ENCODE assay signal across 9 mouse cellular contexts in the genomic region with DNA sequence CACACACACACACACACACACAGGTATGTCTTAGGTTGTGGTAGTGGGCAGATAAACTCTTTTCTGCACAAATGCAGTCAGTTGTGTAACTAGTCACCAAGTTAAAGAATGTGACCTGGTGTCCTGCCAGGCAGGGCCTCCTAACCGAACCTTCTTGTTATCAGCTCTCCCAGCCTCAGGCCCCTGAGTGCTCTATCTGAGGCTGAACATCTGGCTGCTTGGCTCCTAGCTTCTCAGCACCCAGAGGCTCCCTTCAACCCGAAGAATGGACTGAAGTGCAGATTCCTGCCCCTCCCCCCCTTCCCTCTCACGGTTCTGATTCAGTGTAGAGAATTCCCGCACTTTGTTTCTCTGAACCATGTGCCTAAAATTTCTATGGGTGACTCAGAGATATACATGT. TPM values are rescaled to one million over a fixed set of nuclear protein-coding genes. Genes with fewer than 3 reads are reported as not detected.
DNase-seq lines count a peak whose midpoint lies in the region; ATAC-seq and TF ChIP-seq lines count a peak whose summit lies in the region.
"Had no signal": no experiment of that assay in that cellular context is flagged by ENCODE, and none has a peak within 500 bp of the region (broad histone marks: within the 10 kb centered on the region; RNA-seq: fewer than 3 reads in every experiment).

No protein-coding gene starts in this region.

- no peak overlapping the region for H3K27ac ChIP-seq in kidney, postnatal 0 days
- H3K27ac ChIP-seq: hindbrain, embryonic 13.5 days had no signal

- H3K27me3 ChIP-seq in megakaryocyte, embryonic 14.5 days (replicated peaks): no peaks in the 10 kb centered on the region
- no peaks in the 10 kb centered on the region for H3K27me3 ChIP-seq in kidney, postnatal 0 days (ENCODE audit: insufficient read depth, low read length)
- H3K27me3 ChIP-seq: hindbrain, embryonic 13.5 days had no signal

- H3K4me3 ChIP-seq in megakaryocyte, embryonic 14.5 days (replicated peaks): peak overlapping the region; percentile 98
- no peak overlapping the region for H3K4me3 ChIP-seq in kidney, postnatal 0 days (replicated peaks; ENCODE audit: low read depth, low read length)
- H3K4me3 ChIP-seq: hindbrain, embryonic 13.5 days had no signal

- ATAC-seq in megakaryocyte, adult 5-6 weeks (ENCODE audit: poor library complexity, severe bottlenecking): no peak
- peak; percentile 73 for ATAC-seq in erythroid progenitor cell, adult 5-6 weeks (replicated peaks; ENCODE audit: low FRiP score, poor library complexity, severe bottlenecking)
- ATAC-seq in kidney, postnatal 0 days (replicated peaks; ENCODE audit: low FRiP score, low read depth): no peak

- TF ChIP-seq CTCF in kidney, postnatal 0 days (IDR thresholded peaks at IDR 0.05; ENCODE audit: low read depth): no peak

- H3K9ac ChIP-seq in kidney, postnatal 0 days (ENCODE audit: low read depth, low read length): no peak overlapping the region

- peaks cover 70% of the 10 kb centered on the region for H3K4me1 ChIP-seq in megakaryocyte, embryonic 14.5 days
- H3K4me1 ChIP-seq in kidney, postnatal 0 days (replicated peaks; ENCODE audit: insufficient read depth, low read length): peaks cover 27% of the 10 kb centered on the region

- peak overlapping the region; percentile 1; the same call in 1 of the 2 replicates for H3K4me2 ChIP-seq in kidney, postnatal 0 days (ENCODE audit: low read length)
- H3K4me2 ChIP-seq: hindbrain, embryonic 13.5 days had no signal

- H3K9me3 ChIP-seq in megakaryocyte, embryonic 14.5 days: no peaks in the 10 kb centered on the region
- H3K9me3 ChIP-seq in kidney, postnatal 0 days (replicated peaks; ENCODE audit: low read length): no peaks in the 10 kb centered on the region
- H3K9me3 ChIP-seq: hindbrain, embryonic 13.5 days had no signal

- peaks cover 23% of the 10 kb centered on the region for H3K36me3 ChIP-seq in megakaryocyte, embryonic 14.5 days (replicated peaks; ENCODE audit: low read length)
- no peaks in the 10 kb centered on the region for H3K36me3 ChIP-seq in kidney, postnatal 0 days (ENCODE audit: insufficient read depth, low read length)
- H3K36me3 ChIP-seq: hindbrain, embryonic 13.5 days had no signal

- peak; percentile 38 for DNase-seq in kidney, postnatal 0 days (ENCODE audit: low spot score)
- DNase-seq in spleen, postnatal 4 days (ENCODE audit: low spot score in 2 of 2): peak; percentile 78 to 80
- DNase-seq in cerebellum, postnatal 25 days: no peak
- no peak for DNase-seq in cerebellum, adult 11 months
- no peak for DNase-seq in right cerebral cortex, adult 18-20 months

- whole genome bisulfite sequencing in kidney, postnatal 0 days: 19% methylated on average over 4 of the region's 4 CpGs

RNA-seq across cellular contexts. Expression of a gene that starts 3.6 kb away (rescaled TPM):
- polyA plus RNA-seq in megakaryocyte, embryonic 14.5 days (2012; ENCODE audit: insufficient read depth, low replicate concordance): 3.7 and 8.6 TPM in 2 replicates
- 25.7 and 32.3 TPM in 2 replicates for total RNA-seq in megakaryocyte, adult 5-6 weeks (2015)
- 30.0 and 31.3 TPM in 2 replicates for total RNA-seq in megakaryocyte, adult 5-6 weeks (2017)
- total RNA-seq in erythroid progenitor cell, adult 5-6 weeks (2015; ENCODE audit: low replicate concordance): 114 and 185 TPM in 2 replicates
- 114 and 217 TPM in 2 replicates for total RNA-seq in erythroid progenitor cell, adult 5-6 weeks (2017; ENCODE audit: low replicate concordance)
- 31.6 and 34.9 TPM in 2 replicates for polyA plus RNA-seq in kidney, postnatal 0 days (2015; fragmentation: Nextera tagmentation; extraction: Ambion mirVana)

Comparison
In these comparisons a context has a peak if more than half of its experiments do, and no peak if none do; other contexts are left out.
1. DNase-seq: peak in kidney, postnatal 0 days (single experiment) and spleen, postnatal 4 days (2 of 2); none in cerebellum, postnatal 25 days (0 of 2), cerebellum, adult 11 months (single experiment) and right cerebral cortex, adult 18-20 months (single experiment).